Mouse (Mus musculus): Measurements from ENCODE around the gene Ralgps1.
"Not testable (repeated sequence)": the region's sequence is repeated elsewhere in the genome, so short reads cannot be mapped to it uniquely, and the experiment has no call there.

Gene Ralgps1

GRCm38 (mm10) chr2:33361139-33361716 lies 10.1 kb downstream of the Ralgps1 start:
- DNase-seq (ENCODE audit: low read depth), result no peak

- DNase-seq (ENCODE audit: low read depth), result no peak
Measured at GRCm38 (mm10) chr2:33360564-33360963, 10.7 kb downstream of the Ralgps1 start.

- DNase-seq (ENCODE audit: low read depth), result peak; percentile 97
Measured at GRCm38 (mm10) chr2:33359184-33359583, 12.1 kb downstream of the Ralgps1 start.

GRCm38 (mm10) chr2:33357250-33357838 lies 13.9 kb downstream of the Ralgps1 start:
- no peak for DNase-seq (ENCODE audit: low read depth)

- DNase-seq (ENCODE audit: low read depth), result no peak
Measured at GRCm38 (mm10) chr2:33355558-33355957, 15.7 kb downstream of the Ralgps1 start.

GRCm38 (mm10) chr2:33353432-33353831 lies 17.9 kb downstream of the Ralgps1 start:
- DNase-seq (ENCODE audit: low read depth), result peak; percentile 93

GRCm38 (mm10) chr2:33351449-33351848 lies 19.8 kb downstream of the Ralgps1 start:
- no peak for DNase-seq (ENCODE audit: low read depth)

- no peak for DNase-seq (ENCODE audit: low read depth)
Measured at GRCm38 (mm10) chr2:33350921-33351320, 20.4 kb downstream of the Ralgps1 start.

GRCm38 (mm10) chr2:33349581-33349980 lies 21.7 kb downstream of the Ralgps1 start:
- no peak for DNase-seq (ENCODE audit: low read depth)

GRCm38 (mm10) chr2:33349081-33349480 lies 22.2 kb downstream of the Ralgps1 start:
- DNase-seq (ENCODE audit: low read depth), result peak; percentile 85

GRCm38 (mm10) chr2:33348260-33348659 lies 23.0 kb downstream of the Ralgps1 start:
- no peak for DNase-seq (ENCODE audit: low read depth)

GRCm38 (mm10) chr2:33347607-33348006 lies 23.7 kb downstream of the Ralgps1 start:
- DNase-seq (ENCODE audit: low read depth), result peak; percentile 70

- DNase-seq (ENCODE audit: low read depth), result peak; percentile 25
Measured at GRCm38 (mm10) chr2:33346749-33347148, 24.5 kb downstream of the Ralgps1 start.

GRCm38 (mm10) chr2:33345956-33346355 lies 25.3 kb downstream of the Ralgps1 start:
- DNase-seq (ENCODE audit: low read depth), result peak; percentile 25

- no peak for DNase-seq (ENCODE audit: low read depth)
Measured at GRCm38 (mm10) chr2:33345475-33345874, 25.8 kb downstream of the Ralgps1 start.

GRCm38 (mm10) chr2:33343413-33343812 lies 27.9 kb downstream of the Ralgps1 start:
- DNase-seq (ENCODE audit: low read depth), result no peak

- DNase-seq (ENCODE audit: low read depth), result peak; percentile 81
Measured at GRCm38 (mm10) chr2:33342148-33342547, 29.1 kb downstream of the Ralgps1 start.

GRCm38 (mm10) chr2:33335789-33336188 lies 35.5 kb downstream of the Ralgps1 start:
- DNase-seq (ENCODE audit: low read depth), result no peak

- DNase-seq (ENCODE audit: low read depth), result peak; percentile 86
Measured at GRCm38 (mm10) chr2:33329622-33330021, 41.7 kb downstream of the Ralgps1 start.

GRCm38 (mm10) chr2:33328941-33329340 lies 42.3 kb downstream of the Ralgps1 start:
- peak; percentile 80 for DNase-seq (ENCODE audit: low read depth)

GRCm38 (mm10) chr2:33325359-33325758 lies 45.9 kb downstream of the Ralgps1 start:
- DNase-seq (ENCODE audit: low read depth), result no peak

GRCm38 (mm10) chr2:33323799-33324595 lies 47.3 kb downstream of the Ralgps1 start:
- DNase-seq (ENCODE audit: low read depth), result no peak

GRCm38 (mm10) chr2:33323043-33323625 lies 48.2 kb downstream of the Ralgps1 start:
- DNase-seq (ENCODE audit: low read depth), result not testable (repeated sequence)

All from 416B (cell line).